Mouse (Mus musculus): ENCODE data around the gene Lrrk2. TPM values are rescaled to one million over a fixed set of nuclear protein-coding genes. Genes with fewer than 3 reads are reported as not detected.

Gene Lrrk2
- polyA plus RNA-seq, 1 experiment from 2014 or later, result 2.6 TPM

DNA sequence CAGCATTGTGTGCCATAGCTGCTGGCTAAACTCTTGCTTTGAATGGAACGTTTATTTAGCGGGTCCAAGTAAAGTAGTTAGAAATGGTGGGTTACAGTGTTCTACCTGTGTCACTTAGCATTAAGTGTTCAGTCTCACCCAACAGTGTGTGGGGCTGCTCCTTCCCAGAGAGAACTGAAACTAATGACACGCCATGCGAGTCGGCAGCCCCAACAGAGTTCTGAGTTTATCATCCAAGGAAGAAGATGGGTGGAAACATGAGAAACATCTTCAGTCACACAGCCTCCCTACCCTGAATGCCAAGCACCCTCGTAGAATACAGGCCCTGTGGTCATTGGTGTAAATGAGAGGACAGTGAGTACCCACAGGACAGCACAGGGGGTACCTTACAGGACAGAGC, 14.7 kb upstream of the Lrrk2 start:
- H3K36me3 ChIP-seq, result no peaks in the 10 kb centered on the region
- no peaks in the 10 kb centered on the region for H3K27me3 ChIP-seq (replicated peaks)
- 94% methylated on average over 6 of the region's 6 CpGs for WGBS
- H3K9ac ChIP-seq, result no peak overlapping the region
- ATAC-seq, result no peak
- no peak overlapping the region for H3K4me2 ChIP-seq (replicated peaks)
- no peak overlapping the region for H3K4me3 ChIP-seq (replicated peaks)
- no peaks in the 10 kb centered on the region for H3K9me3 ChIP-seq
- no peak overlapping the region for H3K27ac ChIP-seq
- H3K4me1 ChIP-seq (replicated peaks), result no peaks in the 10 kb centered on the region

DNA sequence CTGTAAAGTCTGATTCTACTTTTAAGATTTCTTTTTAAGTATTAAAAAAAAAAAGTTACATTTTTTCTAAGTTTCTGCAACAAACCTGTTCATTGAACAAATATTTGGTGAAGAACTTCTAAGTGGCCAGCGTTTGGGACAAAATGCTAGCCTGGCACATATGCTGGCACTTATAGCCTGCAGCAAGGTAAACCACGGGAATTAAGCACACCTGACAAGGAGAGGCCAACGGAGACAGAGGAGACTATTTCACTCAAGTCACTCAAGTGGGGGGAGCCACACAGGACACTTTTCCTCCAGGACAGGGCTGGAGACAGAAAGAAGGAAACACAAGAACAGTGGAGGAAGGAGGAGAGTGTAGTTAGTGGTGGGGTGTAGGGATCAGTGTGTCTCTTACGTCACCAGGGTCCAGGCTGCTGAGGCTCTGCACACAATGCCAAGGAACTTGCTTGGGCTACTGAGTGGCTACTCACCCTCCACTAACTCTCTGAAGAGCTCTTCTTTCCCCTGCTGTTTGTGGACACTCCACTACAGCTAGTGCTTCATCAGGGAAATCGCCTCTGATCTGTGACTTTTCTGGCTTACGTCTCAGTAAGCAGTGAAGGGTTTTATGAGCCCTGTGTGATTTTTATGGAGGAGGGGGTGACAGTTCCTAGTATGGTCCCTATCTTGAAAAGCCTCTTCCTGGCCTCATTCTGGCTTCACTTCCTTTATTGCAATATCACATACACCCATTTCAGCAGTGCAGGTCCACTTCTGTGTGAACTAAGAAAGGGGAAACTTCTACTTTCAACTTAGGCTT, 12.5 kb upstream of the Lrrk2 start:
- Histone ChIP-seq H3K27ac (no peak overlapping the region), H3K9me3 (no peaks in the 10 kb centered on the region), H3K9ac (no peak overlapping the region), H3K36me3 (no peaks in the 10 kb centered on the region), H3K4me2 (replicated peaks) (no peak overlapping the region), H3K4me3 (replicated peaks) (no peak overlapping the region), H3K4me1 (replicated peaks) (no peaks in the 10 kb centered on the region), H3K27me3 (replicated peaks) (no peaks in the 10 kb centered on the region)
- 55% methylated on average over 6 of the region's 6 CpGs for WGBS
- ATAC-seq, result no peak

DNA sequence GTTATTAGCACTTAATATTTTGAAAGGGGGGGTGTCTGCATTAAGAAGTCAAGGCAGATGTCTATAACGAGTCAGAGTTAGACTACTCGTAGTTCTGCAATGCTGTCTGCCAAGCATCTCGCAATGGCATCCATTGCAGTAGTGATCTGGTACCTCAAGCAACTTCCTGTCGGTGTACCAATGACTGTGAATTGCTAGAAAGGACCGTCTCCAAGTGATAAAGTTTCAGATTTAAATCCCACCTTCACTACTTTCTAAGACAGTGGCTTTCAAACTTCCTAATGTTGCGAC, 12.0 kb upstream of the Lrrk2 start:
- H3K36me3 ChIP-seq, result no peaks in the 10 kb centered on the region
- ATAC-seq, result no peak
- H3K9me3 ChIP-seq, result no peaks in the 10 kb centered on the region
- H3K4me3 ChIP-seq (replicated peaks), result no peak overlapping the region
- no peaks in the 10 kb centered on the region for H3K4me1 ChIP-seq (replicated peaks)
- H3K27me3 ChIP-seq (replicated peaks), result no peaks in the 10 kb centered on the region
- no peak overlapping the region for H3K4me2 ChIP-seq (replicated peaks)
- WGBS, result 79% methylated on average over 6 of the region's 6 CpGs
- no peak overlapping the region for H3K9ac ChIP-seq
- no peak overlapping the region for H3K27ac ChIP-seq

DNA sequence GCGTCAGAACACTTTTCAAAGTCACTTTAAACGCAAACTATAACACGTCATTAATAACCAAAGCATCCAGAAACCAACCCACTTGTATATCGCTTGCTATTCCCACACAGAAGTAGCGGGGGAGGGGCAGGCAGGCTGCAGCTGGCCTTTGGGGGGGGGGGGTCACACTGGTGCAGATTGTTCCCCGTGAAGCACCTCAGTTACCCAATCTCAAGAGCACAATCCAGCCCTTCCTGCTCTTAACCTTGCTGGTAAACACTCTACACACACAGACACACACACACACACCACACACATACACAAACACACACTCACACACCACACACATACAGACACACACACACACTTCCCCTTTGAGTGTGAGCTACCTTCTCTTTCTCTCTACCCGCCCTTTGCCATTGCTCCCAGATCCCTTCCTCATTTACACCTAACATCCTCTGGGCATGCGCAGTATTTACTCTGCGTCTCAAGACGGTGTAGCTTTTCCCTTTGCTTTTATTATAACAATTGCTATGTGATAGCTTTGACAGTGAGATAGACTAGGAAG, 8.3 kb upstream of the Lrrk2 start:
- H3K36me3 ChIP-seq, result no peaks in the 10 kb centered on the region
- no peak overlapping the region for H3K4me2 ChIP-seq (replicated peaks)
- no peak overlapping the region for H3K27ac ChIP-seq
- no peaks in the 10 kb centered on the region for H3K4me1 ChIP-seq (replicated peaks)
- no peak overlapping the region for H3K9ac ChIP-seq
- no peaks in the 10 kb centered on the region for H3K27me3 ChIP-seq (replicated peaks)
- no peaks in the 10 kb centered on the region for H3K9me3 ChIP-seq
- WGBS, result 71% methylated on average over 10 of the region's 10 CpGs
- no peak for ATAC-seq
- no peak overlapping the region for H3K4me3 ChIP-seq (replicated peaks)

DNA sequence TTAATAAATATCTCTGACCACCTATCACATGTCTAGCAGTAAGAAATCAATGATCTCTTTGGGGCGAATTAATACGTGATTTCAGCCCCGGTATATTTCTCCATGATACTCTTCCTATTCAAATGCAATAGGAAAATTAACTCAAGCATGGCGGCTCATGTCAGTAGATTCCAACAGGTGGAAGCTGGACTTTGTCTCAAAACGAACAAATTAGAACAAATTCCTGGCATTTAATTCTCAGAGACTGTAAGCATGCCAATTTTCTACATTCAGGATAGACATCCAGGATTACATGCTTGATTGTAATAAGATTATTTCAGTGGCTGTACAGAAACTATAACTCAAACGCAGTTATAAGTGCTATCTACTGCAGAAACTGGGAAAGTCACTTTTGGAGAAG, 7.4 kb upstream of the Lrrk2 start:
- WGBS, result 93% methylated on average over 6 of the region's 6 CpGs
- Histone ChIP-seq H3K27me3 (replicated peaks) (no peaks in the 10 kb centered on the region), H3K36me3 (no peaks in the 10 kb centered on the region), H3K9me3 (no peaks in the 10 kb centered on the region), H3K9ac (no peak overlapping the region), H3K27ac (no peak overlapping the region), H3K4me2 (replicated peaks) (no peak overlapping the region), H3K4me3 (replicated peaks) (no peak overlapping the region), H3K4me1 (replicated peaks) (no peaks in the 10 kb centered on the region)
- no peak for ATAC-seq

DNA sequence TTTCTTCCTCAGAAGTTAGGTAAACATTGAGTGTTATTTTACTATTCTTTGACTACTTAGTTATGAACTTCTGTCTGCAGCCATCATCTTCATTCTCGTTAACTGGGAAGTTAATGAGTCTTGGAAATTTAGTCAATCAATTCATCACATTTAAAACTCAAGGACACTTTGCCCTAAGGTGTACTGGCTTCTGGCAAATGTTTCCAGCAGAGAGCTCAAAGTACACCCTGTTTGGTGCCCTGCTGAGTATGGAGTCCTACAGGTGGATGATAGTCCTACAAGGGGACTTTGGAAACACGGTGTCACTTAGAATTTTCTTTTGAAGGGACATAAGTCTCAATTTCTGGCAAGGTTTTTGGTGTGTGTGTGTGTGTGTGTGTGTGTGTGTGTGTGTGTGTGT, 1.8 kb upstream of the Lrrk2 start:
- Histone ChIP-seq H3K4me2 (replicated peaks) (no peak overlapping the region), H3K27ac (no peak overlapping the region), H3K36me3 (no peaks in the 10 kb centered on the region), H3K27me3 (replicated peaks) (no peaks in the 10 kb centered on the region), H3K4me3 (replicated peaks) (no peak overlapping the region), H3K4me1 (replicated peaks) (no peaks in the 10 kb centered on the region), H3K9ac (no peak overlapping the region), H3K9me3 (no peaks in the 10 kb centered on the region)
- 79% methylated on average over 2 of the region's 2 CpGs for WGBS
- ATAC-seq, result no peak

DNA sequence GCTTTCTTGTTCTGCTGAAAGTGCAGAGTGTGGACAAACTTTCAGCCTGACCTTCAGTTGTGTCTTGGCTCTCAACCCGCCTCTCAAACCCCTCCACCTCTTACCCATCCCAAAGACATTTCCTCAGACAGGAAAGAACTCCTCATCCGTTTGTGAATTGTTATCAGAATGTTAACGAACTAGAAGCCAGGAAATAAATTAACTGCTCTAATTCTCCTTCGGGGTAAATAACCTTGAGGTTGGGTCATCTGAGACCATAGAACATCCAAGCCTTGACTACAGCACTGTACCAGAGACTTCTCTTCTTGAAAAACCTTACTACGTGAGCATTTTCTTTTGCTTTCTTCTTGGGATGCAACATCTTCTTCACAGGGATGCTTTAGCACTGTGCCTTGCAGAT, 988 bp upstream of the Lrrk2 start:
- Histone ChIP-seq H3K9me3 (no peaks in the 10 kb centered on the region), H3K9ac (no peak overlapping the region), H3K27me3 (replicated peaks) (no peaks in the 10 kb centered on the region), H3K27ac (no peak overlapping the region), H3K4me1 (replicated peaks) (no peaks in the 10 kb centered on the region), H3K4me3 (replicated peaks) (no peak overlapping the region), H3K4me2 (replicated peaks) (no peak overlapping the region), H3K36me3 (no peaks in the 10 kb centered on the region)
- no peak for ATAC-seq
- WGBS, result 69% methylated on average over 5 of the region's 5 CpGs

DNA sequence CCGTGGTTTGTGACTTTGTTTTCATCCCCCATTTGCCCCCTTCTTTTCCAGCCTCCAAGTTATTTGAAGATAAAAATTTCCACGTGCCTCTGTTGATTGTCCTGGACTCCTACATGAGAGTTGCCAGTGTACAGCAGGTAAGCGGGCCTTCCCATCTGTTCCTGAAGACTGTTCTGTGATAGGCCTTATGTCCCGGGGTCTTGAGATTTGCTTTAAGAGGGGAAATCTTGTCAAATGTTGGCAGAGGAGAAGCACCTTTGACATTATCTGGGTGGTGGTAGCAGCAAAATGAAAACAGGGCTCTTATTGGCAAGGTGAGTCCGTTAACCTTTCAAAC, 562 bp downstream of the Lrrk2 start:
- peak overlapping the region; percentile 59 for H3K4me3 ChIP-seq (replicated peaks)
- peak overlapping the region; percentile 65 for H3K9ac ChIP-seq
- no peaks in the 10 kb centered on the region for H3K9me3 ChIP-seq
- H3K4me1 ChIP-seq (replicated peaks), result no peaks in the 10 kb centered on the region
- 27% methylated on average over 5 of the region's 5 CpGs for WGBS
- peak overlapping the region; percentile 77; the same call in 1 of the 2 replicates for H3K27ac ChIP-seq
- no peaks in the 10 kb centered on the region for H3K36me3 ChIP-seq
- no peaks in the 10 kb centered on the region for H3K27me3 ChIP-seq (replicated peaks)
- H3K4me2 ChIP-seq (replicated peaks), result peak overlapping the region; percentile 84
- ATAC-seq, result peak; percentile 34

DNA sequence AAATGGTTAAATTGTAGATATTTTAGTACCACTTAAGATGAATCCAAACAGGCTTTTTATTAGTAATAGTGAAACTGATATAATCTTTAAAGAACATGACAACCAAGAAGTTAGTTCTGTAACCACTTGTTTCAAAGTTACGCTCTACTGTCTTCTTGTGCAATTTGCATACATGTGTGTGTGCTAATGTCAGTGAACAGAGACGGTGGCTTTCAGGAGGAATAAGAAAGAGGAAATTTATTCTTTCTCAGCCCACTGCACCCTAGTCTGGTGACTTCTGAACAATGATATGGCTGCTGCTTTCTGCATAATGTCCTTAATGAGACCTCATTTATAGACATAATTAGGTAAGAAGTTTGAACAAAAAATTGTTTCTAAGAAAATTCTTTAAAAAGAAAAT, 7.1 kb downstream of the Lrrk2 start:
- Histone ChIP-seq H3K9ac (no peak overlapping the region), H3K4me3 (replicated peaks) (no peak overlapping the region), H3K36me3 (no peaks in the 10 kb centered on the region), H3K4me1 (replicated peaks) (no peaks in the 10 kb centered on the region), H3K27ac (no peak overlapping the region), H3K27me3 (replicated peaks) (no peaks in the 10 kb centered on the region), H3K4me2 (replicated peaks) (no peak overlapping the region), H3K9me3 (no peaks in the 10 kb centered on the region)
- no peak for ATAC-seq
- 80% methylated on average over 2 of the region's 2 CpGs for WGBS

DNA sequence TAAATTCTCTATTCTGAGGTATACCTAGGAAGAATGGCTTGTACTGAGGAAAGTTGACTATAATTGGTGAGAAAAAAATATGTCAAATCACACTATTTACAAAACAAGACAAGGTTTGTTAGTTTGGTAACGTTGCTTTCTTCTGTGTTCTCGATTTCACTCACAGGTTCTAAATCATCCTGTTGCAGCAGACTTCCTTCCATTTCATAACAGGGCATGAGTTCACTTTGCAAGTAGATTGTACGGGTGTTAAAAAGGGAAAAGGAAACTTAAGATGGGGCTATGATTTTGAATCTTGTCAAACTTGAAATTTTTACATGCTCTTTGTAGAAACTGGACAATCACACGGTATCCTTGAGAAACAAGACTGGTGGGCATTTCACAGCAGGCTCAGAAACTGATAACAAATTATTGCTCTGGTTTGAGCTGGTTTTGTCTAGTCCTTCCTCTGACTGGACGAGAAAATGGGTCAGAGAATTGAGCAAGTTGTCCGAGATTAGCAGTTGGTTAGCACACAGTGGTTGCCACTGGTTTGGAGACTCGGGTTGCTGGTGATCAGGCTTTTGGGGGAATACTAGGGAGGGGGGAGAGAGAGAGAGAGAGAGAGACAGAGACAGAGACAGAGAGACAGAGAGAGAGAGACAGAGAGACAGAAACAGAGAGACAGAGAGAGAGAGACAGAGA, 13.0 kb downstream of the Lrrk2 start:
- no peak overlapping the region for H3K4me3 ChIP-seq (replicated peaks)

DNA sequence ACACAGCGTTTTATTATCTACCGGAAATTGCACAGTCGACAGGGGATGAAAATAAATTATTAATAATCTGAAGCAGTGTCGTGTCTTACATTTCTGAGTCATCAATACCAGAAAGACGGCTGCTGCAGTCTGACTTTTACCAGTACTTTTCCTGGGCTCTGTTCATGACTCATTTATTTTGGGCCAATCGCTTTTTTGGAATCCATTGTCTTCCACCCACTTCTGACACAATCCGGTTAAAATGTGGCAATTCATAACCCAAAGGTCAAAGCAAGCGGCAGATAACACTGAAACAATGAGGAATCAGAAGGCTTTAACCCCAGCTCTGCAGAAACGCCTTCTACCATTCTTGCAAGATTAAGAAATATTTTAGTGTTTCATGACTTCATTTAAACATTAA, 17.7 kb downstream of the Lrrk2 start:
- Histone ChIP-seq H3K9ac (no peak overlapping the region), H3K36me3 (no peaks in the 10 kb centered on the region), H3K9me3 (no peaks in the 10 kb centered on the region), H3K4me2 (replicated peaks) (no peak overlapping the region), H3K27me3 (replicated peaks) (no peaks in the 10 kb centered on the region), H3K4me1 (replicated peaks) (no peaks in the 10 kb centered on the region), H3K27ac (no peak overlapping the region), H3K4me3 (replicated peaks) (no peak overlapping the region)
- no peak for ATAC-seq
- WGBS, result 75% methylated on average over 9 of the region's 9 CpGs

More for the DNA sequence above, 13.0 kb downstream of the Lrrk2 start:
- Histone ChIP-seq H3K27me3 (replicated peaks) (no peaks in the 10 kb centered on the region), H3K36me3 (no peaks in the 10 kb centered on the region), H3K4me2 (replicated peaks) (no peak overlapping the region), H3K9ac (no peak overlapping the region), H3K9me3 (no peaks in the 10 kb centered on the region), H3K27ac (no peak overlapping the region), H3K4me1 (replicated peaks) (no peaks in the 10 kb centered on the region)
- no peak for ATAC-seq
- 79% methylated on average over 7 of the region's 7 CpGs for WGBS

DNA sequence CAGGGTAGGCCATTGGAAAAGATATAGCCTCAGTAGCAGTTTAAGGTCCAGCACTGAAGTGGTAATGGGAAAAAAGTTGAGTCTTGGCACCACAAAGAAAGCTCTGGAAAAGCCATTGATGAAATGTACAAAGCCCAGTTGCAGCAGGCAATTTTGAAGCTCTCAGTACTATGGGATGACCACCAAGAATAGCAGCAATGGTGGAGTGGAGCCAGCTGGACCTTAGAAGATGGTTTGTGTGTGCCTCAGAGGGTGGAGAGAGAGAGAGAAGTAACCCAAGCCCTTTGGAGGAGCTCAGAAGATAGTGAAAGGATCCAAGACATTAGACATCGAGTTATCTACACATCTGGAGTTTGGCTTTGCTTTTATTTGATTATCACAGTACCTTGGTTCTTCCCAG, 20.1 kb downstream of the Lrrk2 start:
- H3K4me2 ChIP-seq (replicated peaks), result no peak overlapping the region
- 83% methylated on average over 1 of the region's 1 CpGs for WGBS
- H3K9ac ChIP-seq, result no peak overlapping the region
- no peak overlapping the region for H3K27ac ChIP-seq
- H3K4me3 ChIP-seq (replicated peaks), result no peak overlapping the region
- no peaks in the 10 kb centered on the region for H3K4me1 ChIP-seq (replicated peaks)
- no peak for ATAC-seq
- no peaks in the 10 kb centered on the region for H3K9me3 ChIP-seq
- H3K36me3 ChIP-seq, result no peaks in the 10 kb centered on the region
- H3K27me3 ChIP-seq (replicated peaks), result no peaks in the 10 kb centered on the region

DNA sequence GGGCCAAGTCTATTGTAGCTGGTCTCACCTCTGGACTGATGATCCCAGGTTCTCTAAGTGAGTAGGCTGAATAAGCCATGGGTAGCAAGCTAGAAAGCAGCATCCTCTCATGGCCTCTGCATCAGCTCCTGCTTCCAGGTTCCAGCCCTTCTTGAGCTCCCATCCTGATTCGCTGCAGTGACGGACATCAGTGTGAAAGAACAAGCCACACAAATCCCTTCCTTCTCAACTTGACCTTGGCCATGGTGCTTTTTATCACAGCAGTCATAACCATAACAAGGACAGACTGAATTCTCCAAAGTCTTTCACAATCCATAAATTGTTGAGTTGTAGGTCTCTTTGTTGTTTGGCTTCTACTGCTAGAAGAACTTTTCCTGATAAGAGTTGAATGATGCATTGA, 20.9 kb downstream of the Lrrk2 start:
- Histone ChIP-seq H3K27ac (no peak overlapping the region), H3K9me3 (no peaks in the 10 kb centered on the region), H3K4me2 (replicated peaks) (no peak overlapping the region), H3K27me3 (replicated peaks) (no peaks in the 10 kb centered on the region), H3K4me3 (replicated peaks) (no peak overlapping the region), H3K36me3 (no peaks in the 10 kb centered on the region), H3K9ac (no peak overlapping the region), H3K4me1 (replicated peaks) (no peaks in the 10 kb centered on the region)
- 91% methylated on average over 2 of the region's 2 CpGs for WGBS
- ATAC-seq, result no peak
